Mouse (Mus musculus) neural tube, embryonic 13.5 days (tissue): ENCODE results near the gene Gpr157. TPM values are rescaled to one million over a fixed set of nuclear protein-coding genes. Genes with fewer than 3 reads are reported as not detected.

ENCODE experiments used
- ATAC-seq: fragments of 200-750 bp; cut with Nextera tagmentation; 2 replicates; pipeline ENCODE4 v1.8.0; 2017; ENCODE audit warnings: low read depth, mild to moderate bottlenecking, moderate TSS enrichment, moderate library complexity
- H3K27ac ChIP-seq: fragments of 300-500 bp; sonication (generic); replicated peaks from 2 replicates; pipeline ENCODE4 v1.5.1; 2015; ENCODE audit warnings: moderate library complexity, mild to moderate bottlenecking, inconsistent platforms
- H3K27me3 ChIP-seq: fragments of 300-500 bp; sonication (generic); 2 replicates; pipeline ENCODE4 v1.6.1; 2015; ENCODE audit warnings: mild to moderate bottlenecking, inconsistent platforms
- H3K36me3 ChIP-seq: fragments of 300-500 bp; sonication (generic); 2 replicates; pipeline ENCODE4 v1.6.1; 2015; ENCODE audit warnings: mild to moderate bottlenecking, inconsistent platforms
- H3K4me1 ChIP-seq: fragments of 300-500 bp; sonication (generic); replicated peaks from 2 replicates; pipeline ENCODE4 v1.6.1; 2015; ENCODE audit warnings: inconsistent platforms
- H3K4me2 ChIP-seq: fragments of 300-500 bp; sonication (generic); 2 replicates; pipeline ENCODE4 v1.6.1; 2015; ENCODE audit warnings: inconsistent platforms, mild to moderate bottlenecking, moderate library complexity
- H3K4me3 ChIP-seq: fragments of 300-500 bp; sonication (generic); 2 replicates; pipeline ENCODE4 v1.5.1; 2015; ENCODE audit warnings: mild to moderate bottlenecking, inconsistent platforms
- H3K9ac ChIP-seq: fragments of 300-500 bp; sonication (generic); 2 replicates; pipeline ENCODE4 v1.6.1; 2015; ENCODE audit warnings: moderate library complexity, mild to moderate bottlenecking, inconsistent platforms
- H3K9me3 ChIP-seq: fragments of 300-500 bp; sonication (generic); 2 replicates; pipeline ENCODE4 v1.6.1; 2016; ENCODE audit warnings: inconsistent platforms
- WGBS: fragments of 180-500 bp; shearing (Covaris S2); methylation state at CpG from one replicate; pipeline ENCODE4 v1.1.7; 2015; 5-methylcytosine and 5-hydroxymethylcytosine counted together
- polyA plus RNA-seq: library from polyadenylated mRNA; unstranded; fragments of >200 nt; fragmentation: Nextera tagmentation; extraction: Ambion mirVana; gene quantifications from 2 replicates; pipeline ENCODE4 v1.2.1, GENCODE M21; 2015

Gene Gpr157
- polyA plus RNA-seq, 1 experiment from 2014 or later, result 0.56 TPM

DNA sequence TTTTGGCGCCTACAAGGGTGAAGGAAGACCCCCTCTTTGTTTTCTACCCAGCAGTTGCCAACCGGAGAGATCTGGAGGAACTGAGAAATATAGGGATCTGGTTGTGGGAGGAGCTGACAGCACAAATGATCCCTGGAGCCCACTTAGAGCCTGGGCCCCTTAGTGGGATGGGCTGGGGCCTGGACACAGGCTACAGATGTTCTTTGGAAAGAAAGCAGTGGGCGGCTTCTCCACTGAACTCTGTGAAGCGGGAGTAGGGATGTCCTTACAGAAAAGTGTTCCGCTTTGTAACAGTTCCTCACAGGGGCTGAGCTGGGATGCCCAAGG, 7.3 kb downstream of the Gpr157 start:
- WGBS, result 12% methylated on average over 5 of the region's 5 CpGs

DNA sequence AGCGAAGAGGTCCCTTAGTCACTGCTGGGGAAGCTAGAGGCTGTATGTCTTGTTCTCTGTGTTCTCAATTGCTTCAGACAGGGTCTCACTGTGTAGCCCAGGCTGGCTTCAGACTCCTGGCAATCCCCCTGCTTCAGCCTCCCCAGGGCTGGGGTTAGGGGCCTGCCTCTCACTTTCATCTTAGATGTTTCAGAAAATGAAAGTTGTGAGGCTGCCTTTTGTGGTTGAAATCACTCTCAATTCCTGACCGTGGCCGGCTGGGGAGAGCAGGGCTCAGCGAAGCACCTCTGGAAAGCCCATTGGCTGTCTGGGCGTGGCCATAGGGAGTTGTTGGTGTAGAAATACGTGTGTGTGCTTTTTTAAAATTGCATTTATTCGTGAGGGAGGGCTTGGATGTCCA, 9.1 kb downstream of the Gpr157 start:
- Histone ChIP-seq H3K27me3 (no peaks in the 10 kb centered on the region; the same call in 1 of the 2 replicates), H3K9me3 (no peaks in the 10 kb centered on the region), H3K4me3 (no peak overlapping the region), H3K4me2 (no peak overlapping the region), H3K36me3 (no peaks in the 10 kb centered on the region), H3K4me1 (peaks cover 14% of the 10 kb centered on the region), H3K27ac (no peak overlapping the region), H3K9ac (no peak overlapping the region)
- ATAC-seq, result no peak
- WGBS, result 79% methylated on average over 7 of the region's 7 CpGs

More for the DNA sequence above, 7.3 kb downstream of the Gpr157 start:
- Histone ChIP-seq H3K4me1 (peaks cover 14% of the 10 kb centered on the region), H3K27ac (no peak overlapping the region; the same call in 1 of the 2 replicates), H3K36me3 (no peaks in the 10 kb centered on the region), H3K4me2 (no peak overlapping the region), H3K27me3 (peaks cover 9% of the 10 kb centered on the region; the same call in 1 of the 2 replicates), H3K4me3 (no peak overlapping the region), H3K9ac (peak overlapping the region; percentile 4; the same call in 1 of the 2 replicates), H3K9me3 (no peaks in the 10 kb centered on the region)
- ATAC-seq, result no peak

DNA sequence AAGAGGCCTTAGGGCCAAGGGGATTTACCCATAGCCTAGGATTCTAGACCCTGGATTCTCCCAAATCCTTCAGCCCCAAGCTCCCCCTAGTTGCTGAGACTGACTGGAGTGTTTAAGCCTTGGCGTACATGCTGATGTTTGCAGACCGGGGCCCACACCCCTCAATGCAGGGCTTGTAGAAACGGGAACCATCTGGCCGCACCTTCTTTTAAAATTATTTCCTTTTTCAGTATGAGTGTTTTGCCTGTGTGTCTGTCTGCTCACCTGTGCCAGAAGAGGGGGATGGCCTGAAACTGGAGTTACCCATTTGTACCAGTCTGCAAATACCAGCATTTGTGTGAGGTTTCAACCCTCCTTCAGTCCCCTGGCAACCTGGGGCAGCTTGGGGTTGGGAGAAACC, 10.7 kb downstream of the Gpr157 start:
- Histone ChIP-seq H3K4me1 (peaks cover 14% of the 10 kb centered on the region), H3K4me3 (no peak overlapping the region), H3K9me3 (no peaks in the 10 kb centered on the region), H3K27ac (no peak overlapping the region), H3K9ac (no peak overlapping the region), H3K4me2 (no peak overlapping the region), H3K27me3 (no peaks in the 10 kb centered on the region; the same call in 1 of the 2 replicates), H3K36me3 (no peaks in the 10 kb centered on the region)
- ATAC-seq, result no peak
- 93% methylated on average over 4 of the region's 4 CpGs for WGBS

DNA sequence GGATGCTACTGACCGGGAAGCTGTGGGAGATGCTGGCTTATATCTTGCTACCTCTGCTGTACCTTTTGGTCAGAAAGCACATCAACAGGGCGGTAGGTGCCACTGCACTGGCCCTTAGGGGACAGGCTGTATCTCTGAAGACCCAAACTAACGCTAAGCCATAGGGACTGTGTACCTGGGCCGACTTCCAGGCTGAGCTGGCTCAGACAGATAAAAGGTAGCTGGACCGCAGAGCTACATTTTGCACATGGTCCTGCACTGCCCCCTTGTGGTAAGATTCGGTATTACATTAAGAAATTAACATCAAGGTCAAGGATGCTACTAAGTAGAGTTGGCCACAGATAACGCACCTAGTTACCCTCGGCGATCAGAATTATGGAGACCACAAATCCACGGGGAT, 11.7 kb downstream of the Gpr157 start:
- Histone ChIP-seq H3K4me1 (peaks cover 11% of the 10 kb centered on the region), H3K27ac (no peak overlapping the region), H3K9ac (no peak overlapping the region), H3K36me3 (no peaks in the 10 kb centered on the region), H3K4me2 (no peak overlapping the region), H3K9me3 (no peaks in the 10 kb centered on the region), H3K27me3 (no peaks in the 10 kb centered on the region; the same call in 1 of the 2 replicates), H3K4me3 (no peak overlapping the region)
- WGBS, result 21% methylated on average over 10 of the region's 10 CpGs
- peak; percentile 66; the same call in 1 of the 2 replicates for ATAC-seq

DNA sequence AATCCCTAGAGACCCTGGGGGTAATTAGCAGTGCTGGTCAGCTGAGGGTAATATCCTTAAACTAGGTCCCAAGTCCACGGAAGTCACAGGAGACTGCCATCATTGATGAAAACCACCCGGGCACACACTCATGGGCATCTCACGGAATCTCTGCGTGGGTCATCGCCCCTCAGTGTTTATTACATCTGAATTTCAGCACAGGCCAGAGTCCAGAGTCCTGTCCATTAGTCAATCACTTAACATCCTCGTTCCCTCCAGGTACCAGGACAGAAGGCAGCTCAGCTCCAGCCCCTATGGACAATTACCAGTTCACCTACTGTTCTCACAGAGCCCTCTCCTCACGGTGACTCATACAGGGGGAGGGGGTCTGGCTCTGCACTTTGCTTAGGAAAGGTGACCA, 15.7 kb downstream of the Gpr157 start:
- WGBS, result 93% methylated on average over 7 of the region's 7 CpGs
- H3K9me3 ChIP-seq, result no peaks in the 10 kb centered on the region
- H3K4me2 ChIP-seq, result no peak overlapping the region
- no peaks in the 10 kb centered on the region for H3K36me3 ChIP-seq
- H3K27ac ChIP-seq, result no peak overlapping the region
- no peaks in the 10 kb centered on the region; the same call in 1 of the 2 replicates for H3K27me3 ChIP-seq
- H3K4me3 ChIP-seq, result no peak overlapping the region
- ATAC-seq, result no peak
- no peak overlapping the region for H3K9ac ChIP-seq
- no peaks in the 10 kb centered on the region for H3K4me1 ChIP-seq

DNA sequence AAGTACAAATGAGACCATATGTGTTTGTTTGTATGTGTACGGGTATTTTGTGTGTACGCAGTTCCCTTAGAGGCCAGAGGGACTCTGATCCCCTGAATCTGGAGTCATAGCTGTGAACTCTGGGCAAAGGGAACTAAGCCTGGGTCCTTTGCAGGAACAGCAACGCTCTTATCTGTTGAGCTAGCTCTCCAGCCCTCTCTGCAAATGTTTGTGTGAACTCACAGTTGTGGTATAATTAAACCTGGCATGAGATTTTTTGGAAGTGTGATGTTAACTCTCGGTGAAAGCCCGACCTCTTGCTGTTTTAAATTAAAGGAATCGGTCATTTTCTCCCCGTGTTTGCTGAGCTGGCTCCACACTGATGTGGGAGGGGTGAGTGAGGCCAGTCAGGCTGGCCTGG, 18.5 kb downstream of the Gpr157 start:
- no peaks in the 10 kb centered on the region for H3K4me1 ChIP-seq
- H3K9me3 ChIP-seq, result no peaks in the 10 kb centered on the region
- H3K4me3 ChIP-seq, result no peak overlapping the region
- H3K27ac ChIP-seq, result no peak overlapping the region
- ATAC-seq, result no peak
- no peaks in the 10 kb centered on the region for H3K36me3 ChIP-seq
- no peaks in the 10 kb centered on the region for H3K27me3 ChIP-seq
- WGBS, result 73% methylated on average over 7 of the region's 7 CpGs
- H3K4me2 ChIP-seq, result no peak overlapping the region
- no peak overlapping the region for H3K9ac ChIP-seq

DNA sequence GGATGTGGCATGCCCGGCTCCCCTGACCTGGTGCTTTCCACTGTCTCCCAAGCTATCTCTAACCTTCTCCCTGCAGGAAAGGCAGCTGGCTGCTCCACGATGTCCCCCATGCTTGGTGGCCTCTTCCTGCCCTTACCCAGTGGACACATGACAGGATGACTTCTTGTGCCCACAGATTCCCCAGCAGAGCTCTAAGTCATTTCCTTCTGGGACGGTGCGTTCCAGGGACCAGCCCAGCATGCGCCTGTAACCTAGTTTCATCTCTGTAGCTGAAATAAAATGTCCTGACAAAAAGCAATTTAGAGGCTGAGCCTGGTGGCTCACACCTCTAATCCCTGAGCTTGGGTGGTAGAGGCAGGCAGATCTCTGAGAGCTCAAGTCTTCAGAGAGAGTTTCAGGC, 19.5 kb downstream of the Gpr157 start:
- no peaks in the 10 kb centered on the region for H3K27me3 ChIP-seq

DNA sequence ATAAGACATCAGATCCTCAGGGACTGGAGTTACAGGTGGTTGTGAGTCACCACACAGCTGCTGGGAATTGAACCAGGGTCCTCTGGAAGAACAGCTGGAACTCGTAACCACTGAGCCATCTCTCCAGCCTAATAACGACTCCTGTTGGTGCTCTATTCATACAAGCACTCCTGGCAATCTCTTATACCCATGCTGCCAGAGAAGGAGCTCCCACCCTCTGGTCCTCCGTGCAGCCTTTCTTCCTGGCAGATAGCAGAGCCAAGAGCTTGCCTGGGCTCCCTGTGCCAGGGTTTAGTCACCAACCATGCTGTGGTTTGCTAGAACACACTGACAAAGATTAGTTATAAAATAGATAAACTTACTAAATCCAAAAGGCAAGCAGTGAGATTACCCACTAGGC, 22.5 kb downstream of the Gpr157 start:
- Histone ChIP-seq H3K9ac (no peak overlapping the region), H3K9me3 (no peaks in the 10 kb centered on the region)
- 72% methylated on average over 3 of the region's 3 CpGs for WGBS

More for the DNA sequence above, 19.5 kb downstream of the Gpr157 start:
- H3K27ac ChIP-seq, result no peak overlapping the region
- H3K9me3 ChIP-seq, result no peaks in the 10 kb centered on the region
- H3K4me2 ChIP-seq, result no peak overlapping the region
- ATAC-seq, result no peak
- H3K4me1 ChIP-seq, result no peaks in the 10 kb centered on the region
- no peak overlapping the region for H3K4me3 ChIP-seq
- WGBS, result 83% methylated on average over 5 of the region's 5 CpGs
- no peak overlapping the region for H3K9ac ChIP-seq
- H3K36me3 ChIP-seq, result no peaks in the 10 kb centered on the region

DNA sequence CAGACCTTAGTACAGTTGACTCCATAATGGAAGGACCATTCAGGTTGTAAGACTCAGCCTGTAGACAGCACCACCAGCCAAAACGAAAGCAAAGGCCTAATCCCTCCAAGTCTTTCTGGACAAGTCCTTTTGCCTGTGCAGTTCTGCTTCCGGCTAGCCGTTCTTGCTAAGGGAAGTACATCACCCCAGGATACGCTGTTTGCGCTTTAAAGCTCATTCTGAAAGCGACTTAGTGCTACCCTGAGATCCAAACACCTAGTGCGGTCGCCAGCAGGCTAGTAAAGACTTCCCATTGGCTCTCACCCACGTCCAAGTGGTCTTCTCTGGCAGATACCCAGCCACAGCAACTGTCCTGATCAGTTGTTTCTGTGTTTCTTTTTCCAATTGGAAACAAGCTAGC, 23.2 kb downstream of the Gpr157 start:
- no peaks in the 10 kb centered on the region for H3K27me3 ChIP-seq
- H3K4me2 ChIP-seq, result no peak overlapping the region
- H3K4me1 ChIP-seq, result no peaks in the 10 kb centered on the region
- no peak overlapping the region for H3K27ac ChIP-seq
- no peak for ATAC-seq
- H3K9me3 ChIP-seq, result no peaks in the 10 kb centered on the region
- H3K9ac ChIP-seq, result no peak overlapping the region
- H3K36me3 ChIP-seq, result no peaks in the 10 kb centered on the region
- H3K4me3 ChIP-seq, result no peak overlapping the region
- 77% methylated on average over 9 of the region's 9 CpGs for WGBS

More for the DNA sequence above, 22.5 kb downstream of the Gpr157 start:
- ATAC-seq, result no peak
- H3K4me2 ChIP-seq, result no peak overlapping the region
- H3K4me3 ChIP-seq, result no peak overlapping the region
- no peak overlapping the region for H3K27ac ChIP-seq
- no peaks in the 10 kb centered on the region for H3K27me3 ChIP-seq
- no peaks in the 10 kb centered on the region for H3K4me1 ChIP-seq
- H3K36me3 ChIP-seq, result no peaks in the 10 kb centered on the region

DNA sequence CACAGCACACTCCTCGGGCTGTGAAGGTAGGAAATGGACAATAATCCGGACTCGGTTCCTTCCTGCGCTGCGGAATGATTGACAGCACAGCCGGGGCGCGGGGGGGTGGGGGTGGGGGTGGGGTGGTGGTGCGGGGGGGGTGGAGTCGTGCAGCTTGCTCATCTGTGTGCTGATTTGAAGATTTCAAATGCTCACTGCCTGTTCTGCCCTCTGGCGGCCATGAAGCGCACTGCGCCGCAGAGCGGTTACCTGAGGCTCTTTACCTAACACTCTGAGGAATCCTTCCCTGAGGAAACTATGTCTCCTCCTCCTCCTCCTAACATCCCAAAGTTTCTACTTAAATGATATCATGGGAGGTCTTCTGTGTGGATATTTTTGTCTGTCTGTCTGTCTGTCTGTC, 25.7 kb downstream of the Gpr157 start:
- Histone ChIP-seq H3K36me3 (no peaks in the 10 kb centered on the region), H3K4me3 (no peak overlapping the region), H3K9ac (no peak overlapping the region), H3K4me1 (no peaks in the 10 kb centered on the region), H3K4me2 (peak overlapping the region; percentile 38), H3K9me3 (no peaks in the 10 kb centered on the region), H3K27me3 (no peaks in the 10 kb centered on the region), H3K27ac (no peak overlapping the region)
- ATAC-seq, result no peak
- 7% methylated on average over 15 of the region's 15 CpGs for WGBS

DNA sequence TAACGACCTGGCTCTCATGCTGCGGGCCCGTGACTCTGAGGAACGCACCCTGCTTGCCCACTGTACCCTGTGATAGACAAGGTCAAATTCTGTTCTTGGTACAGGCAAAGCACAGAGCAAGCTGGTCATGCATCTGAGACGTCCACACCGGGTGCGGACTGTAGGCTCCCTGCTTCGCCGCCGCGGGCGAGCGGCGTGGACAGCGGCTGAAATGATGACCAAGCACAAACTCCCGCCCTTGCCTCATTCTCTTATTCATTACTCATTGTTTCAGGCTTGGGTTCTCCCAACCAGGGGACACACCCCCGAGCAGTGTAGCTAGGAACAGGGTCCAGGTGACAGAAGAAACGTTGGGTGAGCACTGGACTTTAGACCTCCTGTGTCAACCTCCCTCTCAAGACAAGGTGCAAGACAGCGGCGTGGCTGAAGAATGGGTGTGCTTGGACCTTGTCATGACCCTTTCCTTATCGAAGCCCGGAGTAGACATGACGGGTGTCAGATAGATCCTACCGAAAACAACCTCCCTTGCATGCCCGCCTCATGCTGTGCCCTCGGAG, 27.4 kb downstream of the Gpr157 start:
- Histone ChIP-seq H3K4me1 (peaks cover 10% of the 10 kb centered on the region), H3K9me3 (no peaks in the 10 kb centered on the region), H3K36me3 (no peaks in the 10 kb centered on the region), H3K4me2 (no peak overlapping the region), H3K4me3 (no peak overlapping the region), H3K27me3 (no peaks in the 10 kb centered on the region), H3K27ac (no peak overlapping the region), H3K9ac (no peak overlapping the region)
- WGBS, result 93% methylated on average over 26 of the region's 26 CpGs
- ATAC-seq, result no peak

DNA sequence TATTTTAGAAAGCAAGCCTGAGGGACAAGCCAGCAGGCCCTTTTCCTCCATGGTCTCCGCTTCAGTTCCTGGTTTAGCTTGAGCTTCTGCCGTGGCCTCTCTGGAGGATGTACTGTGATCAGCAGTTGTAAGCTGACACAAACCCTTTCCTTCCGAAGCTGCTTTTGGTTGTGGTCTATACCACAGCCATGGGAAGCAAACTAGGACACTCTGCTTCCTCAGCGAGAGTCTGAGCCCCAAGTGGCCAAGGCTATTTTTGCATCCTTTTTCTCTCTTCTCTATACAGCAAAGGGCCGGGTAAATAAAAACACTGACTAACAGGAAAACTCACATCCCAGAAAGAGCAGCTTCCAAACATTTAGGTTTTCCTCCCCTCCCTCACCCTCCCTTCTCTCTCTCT, 30.1 kb downstream of the Gpr157 start:
- Histone ChIP-seq H3K4me3 (no peak overlapping the region), H3K27ac (no peak overlapping the region), H3K9me3 (no peaks in the 10 kb centered on the region), H3K27me3 (no peaks in the 10 kb centered on the region), H3K4me1 (peaks cover 23% of the 10 kb centered on the region), H3K9ac (no peak overlapping the region), H3K36me3 (no peaks in the 10 kb centered on the region), H3K4me2 (no peak overlapping the region)
- ATAC-seq, result no peak
- 52% methylated on average over 5 of the region's 5 CpGs for WGBS

DNA sequence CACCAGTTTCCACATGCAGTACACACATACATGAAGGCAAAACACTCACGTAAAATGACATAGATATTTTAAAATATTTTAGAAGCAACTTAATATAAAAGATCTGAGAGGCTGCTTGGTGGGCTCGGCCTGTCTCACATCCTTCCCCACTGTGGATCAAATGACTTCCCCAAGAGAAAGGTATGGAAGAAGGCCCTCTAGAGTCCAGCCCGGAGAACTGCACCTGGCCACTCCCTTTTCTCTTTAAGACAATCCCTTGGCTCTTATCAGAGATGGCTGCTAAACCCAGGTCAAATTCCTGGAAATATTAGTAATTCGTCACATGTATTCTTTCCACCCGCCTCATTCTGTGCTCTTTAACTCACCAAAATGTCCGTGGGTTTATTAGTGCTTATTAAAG, 31.0 kb downstream of the Gpr157 start:
- H3K9me3 ChIP-seq, result no peaks in the 10 kb centered on the region
- H3K4me1 ChIP-seq, result peaks cover 23% of the 10 kb centered on the region
- H3K36me3 ChIP-seq, result no peaks in the 10 kb centered on the region
- no peak for ATAC-seq
- 70% methylated on average over 6 of the region's 6 CpGs for WGBS
- no peak overlapping the region for H3K4me3 ChIP-seq
- no peak overlapping the region for H3K4me2 ChIP-seq
- H3K27me3 ChIP-seq, result no peaks in the 10 kb centered on the region
- H3K27ac ChIP-seq, result no peak overlapping the region
- H3K9ac ChIP-seq, result no peak overlapping the region
